Mouse (Mus musculus): Measurements from ENCODE around the gene Nme4.

DNA sequence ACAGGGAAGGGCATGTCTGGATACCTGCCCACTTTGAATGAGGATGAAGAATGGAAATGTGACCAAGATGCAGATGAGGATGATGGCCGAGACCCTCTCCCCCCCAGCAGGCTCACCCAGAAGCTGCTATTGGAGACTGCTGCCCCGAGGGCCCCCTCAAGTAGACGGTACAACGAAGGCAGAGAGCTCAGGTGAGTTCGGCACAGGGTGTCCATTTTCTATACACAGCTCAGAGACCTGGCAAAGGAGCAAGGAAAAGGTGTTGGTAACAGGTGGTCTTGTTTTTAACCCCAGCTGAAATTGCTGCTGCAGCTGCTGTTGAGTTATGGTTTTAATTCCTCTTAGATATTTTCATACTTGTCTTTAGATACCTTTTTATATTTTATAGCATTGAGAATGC lies 48.0 kb upstream of the Nme4 start:
- no peak for TF ChIP-seq CTCF (IDR thresholded peaks at IDR 0.05; ENCODE audit: low read depth)
- no peak for TF ChIP-seq EP300 (optimal IDR thresholded peaks at IDR 0.05)
